Mouse (Mus musculus) mouse embryonic stem cell (cell line): Measurements from ENCODE around the gene Trnau1ap.
"Not testable (repeated sequence)": the region's sequence is repeated elsewhere in the genome, so short reads cannot be mapped to it uniquely, and the experiment has no call there.

ENCODE experiments used
- in situ Hi-C, 2 experiments: fragments of 300-500 bp; cut with MboI; formaldehyde crosslinking; loops; 1 replicate in 1 of 2; 3 replicates in 1 of 2; pipeline ENCODE4 v1.14.3; 2019 to 2020; ENCODE audit warnings: low sequenced_read_pairs in 2 of 2, low pct_unique_long_range_greater_than_20kb in 1 of 2, mixed read lengths in 1 of 2; ENCODE audit not compliant: unreplicated experiment in 1 of 2

Gene Trnau1ap

GRCm38 (mm10) chr4:132305276-132305675 is 24.1 kb downstream of the Trnau1ap start:
- in situ Hi-C loops, result no loop called here

- in situ Hi-C loops, result not testable (repeated sequence)
These were observed 25.9 kb downstream of the Trnau1ap start for GRCm38 (mm10) chr4:132303484-132303883.

- in situ Hi-C loops, result no loop called here
These were observed 26.3 kb downstream of the Trnau1ap start, which contains the start of gene Rab42 for GRCm38 (mm10) chr4:132302939-132303479. TSS of gene Rab42 (minus strand) at chr4:132303385.

GRCm38 (mm10) chr4:132301965-132302938 is 27.1 kb downstream of the Trnau1ap start:
- in situ Hi-C loops, result no loop called here

- in situ Hi-C loops, result no loop called here
These were observed 27.9 kb downstream of the Trnau1ap start for GRCm38 (mm10) chr4:132301486-132301885.

GRCm38 (mm10) chr4:132299849-132300248 is 29.5 kb downstream of the Trnau1ap start:
- in situ Hi-C loops, result no loop called here

GRCm38 (mm10) chr4:132295696-132296390 is 33.5 kb downstream of the Trnau1ap start:
- in situ Hi-C loops, result no loop called here

GRCm38 (mm10) chr4:132293682-132294240 is 35.6 kb downstream of the Trnau1ap start:
- in situ Hi-C loops, result no loop called here

GRCm38 (mm10) chr4:132292988-132293387 is 36.4 kb downstream of the Trnau1ap start:
- in situ Hi-C loops, result no loop called here

GRCm38 (mm10) chr4:132291624-132292335 is 37.6 kb downstream of the Trnau1ap start:
- in situ Hi-C loops, result no loop called here

- in situ Hi-C loops, result no loop called here
These were observed 38.3 kb downstream of the Trnau1ap start for GRCm38 (mm10) chr4:132291056-132291455.

GRCm38 (mm10) chr4:132288840-132289239 is 40.5 kb downstream of the Trnau1ap start:
- in situ Hi-C loops, result not testable (repeated sequence)

- in situ Hi-C loops, result no loop called here
These were observed 53.4 kb downstream of the Trnau1ap start for GRCm38 (mm10) chr4:132275949-132276348.

GRCm38 (mm10) chr4:132274156-132274862 is 55.0 kb downstream of the Trnau1ap start, which contains the start of gene Taf12:
TSS of gene Taf12 (plus strand) at chr4:132274375.
- in situ Hi-C loops, result no loop called here

GRCm38 (mm10) chr4:132273166-132273565 is 56.2 kb downstream of the Trnau1ap start:
- in situ Hi-C loops, result no loop called here

GRCm38 (mm10) chr4:132269740-132270560 is 59.4 kb downstream of the Trnau1ap start:
- in situ Hi-C loops, result no loop called here
